Mouse (Mus musculus) thymus, adult 18-20 months (tissue): ENCODE data around the gene Adam12.

ENCODE experiments used
- DNase-seq, 2 experiments: peaks; one replicate each; pipeline ENCODE4 v3.0.0; 2022; ENCODE audit warnings: mixed read lengths in 2 of 2

The Adam12 gene

DNA sequence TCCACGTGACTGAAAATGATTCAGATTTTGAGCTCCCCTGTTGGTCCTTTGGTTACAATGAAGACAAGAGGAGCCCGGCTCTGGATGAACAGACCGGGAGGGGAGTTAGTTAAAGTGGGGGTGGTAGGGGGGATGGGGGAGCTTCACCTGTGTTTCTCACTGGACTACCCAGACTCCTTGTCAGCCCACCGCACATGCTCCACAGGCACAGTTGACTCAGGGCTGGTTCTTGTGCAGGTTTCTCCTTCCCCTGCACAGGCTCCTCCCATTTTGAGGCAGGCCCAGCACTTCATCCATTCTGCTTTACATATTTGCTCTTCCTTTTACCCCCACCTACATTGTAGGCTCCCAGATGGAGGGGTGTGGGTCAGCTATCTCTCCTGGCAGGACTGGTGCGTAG is 369.2 kb downstream of the Adam12 start:
- no peak for DNase-seq

DNA sequence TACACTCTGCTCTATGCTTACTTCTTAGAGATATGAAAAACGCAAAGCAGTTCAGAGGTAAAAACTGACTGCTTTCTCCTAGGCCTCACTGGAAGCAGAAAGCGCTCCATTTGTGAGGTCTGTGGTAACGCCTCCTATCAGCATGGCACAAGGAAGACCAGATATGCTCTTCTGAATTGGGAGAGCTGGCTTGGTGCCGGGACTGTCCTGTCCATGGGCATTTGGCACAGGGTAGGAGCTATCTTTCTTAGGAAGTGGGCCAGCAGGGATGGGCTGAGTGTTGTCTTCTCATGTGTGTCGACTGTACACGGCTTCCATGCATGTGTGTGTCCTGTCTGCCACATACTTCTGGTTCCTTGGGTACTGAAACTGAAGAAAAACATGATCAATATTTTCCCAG is 369.7 kb downstream of the Adam12 start:
- no peak for DNase-seq

GRCm38 (mm10) chr7:133859548-133859947 is 372.4 kb downstream of the Adam12 start:
- DNase-seq, result no peak

DNA sequence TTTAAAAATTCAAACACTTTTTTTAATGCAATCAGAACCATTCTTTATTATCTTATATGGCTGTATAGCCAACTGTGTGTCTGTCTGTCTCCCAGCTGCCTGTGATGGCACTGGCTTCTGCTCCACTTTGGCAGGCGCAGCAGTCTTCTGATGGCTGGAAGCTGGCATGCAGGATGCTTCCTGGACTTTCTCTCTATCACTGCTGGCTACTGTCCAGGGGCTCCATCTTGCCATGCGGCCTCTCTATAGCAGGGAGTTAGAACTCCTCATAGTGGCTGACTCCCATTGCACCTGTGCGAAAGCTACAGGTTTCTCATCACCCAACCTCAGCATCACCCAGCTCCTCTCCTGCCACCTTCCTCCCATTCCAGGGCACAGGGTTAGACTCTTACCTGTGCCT is 373.4 kb downstream of the Adam12 start:
- no peak for DNase-seq

DNA sequence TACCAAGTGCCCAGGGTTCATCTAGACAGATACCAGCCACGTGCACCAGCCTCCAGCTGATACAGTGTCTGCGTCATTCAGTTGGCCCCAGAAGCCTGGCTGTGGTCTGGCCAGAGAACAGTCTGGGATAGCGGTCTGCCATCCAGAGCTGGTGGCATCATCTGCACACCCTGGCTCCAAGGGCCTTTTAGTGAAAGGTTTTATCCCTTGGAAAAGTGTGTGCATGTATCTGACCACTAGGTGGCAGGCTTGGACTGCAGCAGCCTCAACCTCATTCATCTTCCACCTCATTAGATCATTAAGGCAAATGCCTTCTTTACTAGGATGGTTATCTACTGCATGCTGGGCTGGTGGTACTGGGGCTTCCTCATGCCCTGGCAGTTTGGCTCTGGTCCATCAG is 375.7 kb downstream of the Adam12 start:
- DNase-seq, result no peak

- DNase-seq, result no peak
Observed at GRCm38 (mm10) chr7:133850735-133851134, 381.2 kb downstream of the Adam12 start.

GRCm38 (mm10) chr7:133848180-133848579 is 383.8 kb downstream of the Adam12 start:
- DNase-seq, result no peak

GRCm38 (mm10) chr7:133847175-133847574 is 384.8 kb downstream of the Adam12 start:
- no peak for DNase-seq

- no peak for DNase-seq
Observed at GRCm38 (mm10) chr7:133842079-133842478, 389.9 kb downstream of the Adam12 start.

DNA sequence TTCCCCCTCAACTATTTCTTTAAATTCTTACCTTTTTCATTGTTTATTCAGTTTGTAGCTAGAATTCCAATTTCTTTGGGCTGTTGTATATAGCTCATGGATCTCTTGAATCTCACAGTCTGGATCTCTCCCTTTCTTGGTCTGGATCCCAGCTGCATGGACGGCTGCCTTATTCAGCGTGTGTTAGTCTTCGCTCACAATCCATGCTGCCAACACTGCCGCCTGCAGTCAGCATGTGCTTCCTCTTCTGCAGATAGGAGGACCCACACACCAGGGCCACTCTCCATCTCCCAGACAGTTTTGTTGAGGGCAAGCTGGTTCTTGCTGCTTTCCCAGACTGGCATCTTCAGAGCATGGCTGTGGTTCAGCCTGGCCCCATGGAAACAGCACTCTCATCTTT is 392.4 kb downstream of the Adam12 start:
- no peak for DNase-seq
